In genomic region chr19:26508616-26509015, GRCm38 (mm10) we compare ENCODE assay signal across 15 mouse cellular contexts.
DNase-seq lines count a peak whose midpoint lies in the region; ATAC-seq and TF ChIP-seq lines count a peak whose summit lies in the region.
"Had no signal": no experiment of that assay in that cellular context is flagged by ENCODE, and none has a peak within 500 bp of the region (broad histone marks: within the 10 kb centered on the region; RNA-seq: fewer than 3 reads in every experiment).

No protein-coding gene starts in this region.

- intact Hi-C loops in left cerebral cortex, adult 2 months (cut with DNase I), result no loop called here

- no peak overlapping the region for H3K4me3 ChIP-seq in embryonic facial prominence, embryonic 13.5 days
- no peak overlapping the region for H3K4me3 ChIP-seq in embryonic facial prominence, embryonic 10.5 days
- peak overlapping the region; percentile 17; the same call in 1 of the 2 replicates for H3K4me3 ChIP-seq in left cerebral cortex, adult 2 months
- H3K4me3 ChIP-seq in cortical plate, adult 2 months (ENCODE audit: insufficient read depth, low read length), result peak overlapping the region; percentile 56
- no peak overlapping the region for H3K4me3 ChIP-seq in intestine, postnatal 0 days (ENCODE audit: low read depth, low read length)
- H3K4me3 ChIP-seq: erythroblast, embryonic 14.5 days; megakaryocyte, embryonic 14.5 days had no signal

- no peaks in the 10 kb centered on the region for H3K36me3 ChIP-seq in embryonic facial prominence, embryonic 13.5 days
- H3K36me3 ChIP-seq in embryonic facial prominence, embryonic 10.5 days (replicated peaks), result no peaks in the 10 kb centered on the region
- H3K36me3 ChIP-seq in intestine, postnatal 0 days (ENCODE audit: control insufficient read depth, insufficient read depth), result no peaks in the 10 kb centered on the region

- H3K27me3 ChIP-seq in embryonic facial prominence, embryonic 13.5 days, result no peaks in the 10 kb centered on the region; the same call in 1 of the 2 replicates
- no peaks in the 10 kb centered on the region for H3K27me3 ChIP-seq in embryonic facial prominence, embryonic 10.5 days (replicated peaks; ENCODE audit: low read depth, poor library complexity, severe bottlenecking)
- H3K27me3 ChIP-seq in intestine, postnatal 0 days (replicated peaks; ENCODE audit: control insufficient read depth, insufficient read depth, low read length), result no peaks in the 10 kb centered on the region
- H3K27me3 ChIP-seq: megakaryocyte, embryonic 14.5 days had no signal

- ATAC-seq in embryonic facial prominence, embryonic 13.5 days (ENCODE audit: insufficient number of reproducible peaks, insufficient read depth, low FRiP score, low TSS enrichment, low read depth), result no peak
- no peak for ATAC-seq in intestine, postnatal 0 days
- ATAC-seq in monocyte, adult 5-6 weeks (replicated peaks; ENCODE audit: insufficient number of reproducible peaks, low FRiP score, low TSS enrichment, poor library complexity, severe bottlenecking), result no peak

- WGBS in embryonic facial prominence, embryonic 13.5 days, result 26% methylated on average over 7 of the region's 7 CpGs
- WGBS in embryonic facial prominence, embryonic 10.5 days, result 68% methylated on average over 7 of the region's 7 CpGs
- 61% methylated on average over 7 of the region's 7 CpGs for WGBS in intestine, postnatal 0 days

- H3K9me3 ChIP-seq in embryonic facial prominence, embryonic 13.5 days, result no peaks in the 10 kb centered on the region; the same call in 1 of the 2 replicates
- peaks cover 6% of the 10 kb centered on the region; the same call in 1 of the 2 replicates for H3K9me3 ChIP-seq in embryonic facial prominence, embryonic 10.5 days
- no peaks in the 10 kb centered on the region for H3K9me3 ChIP-seq in intestine, postnatal 0 days (ENCODE audit: control insufficient read depth)

- TF ChIP-seq POLR2A in cortical plate, adult 2 months (IDR thresholded peaks at IDR 0.05; ENCODE audit: extremely low read depth, insufficient read depth, low read length), result no peak

- H3K9ac ChIP-seq in embryonic facial prominence, embryonic 13.5 days, result no peak overlapping the region
- H3K9ac ChIP-seq in intestine, postnatal 0 days (ENCODE audit: low read depth, low read length), result no peak overlapping the region

- peak overlapping the region; percentile 41 for H3K4me2 ChIP-seq in embryonic facial prominence, embryonic 13.5 days
- H3K4me2 ChIP-seq in intestine, postnatal 0 days (replicated peaks; ENCODE audit: low read depth), result no peak overlapping the region

- H3K4me1 ChIP-seq in embryonic facial prominence, embryonic 13.5 days, result peaks cover 20% of the 10 kb centered on the region
- peaks cover 14% of the 10 kb centered on the region; the same call in 1 of the 2 replicates for H3K4me1 ChIP-seq in embryonic facial prominence, embryonic 10.5 days
- peaks cover 4% of the 10 kb centered on the region; the same call in 1 of the 2 replicates for H3K4me1 ChIP-seq in cortical plate, adult 2 months (ENCODE audit: control insufficient read depth, insufficient read depth, low read length)
- H3K4me1 ChIP-seq in intestine, postnatal 0 days (replicated peaks; ENCODE audit: control insufficient read depth, insufficient read depth, low read length), result no peaks in the 10 kb centered on the region
- H3K4me1 ChIP-seq: megakaryocyte, embryonic 14.5 days had no signal

- H3K27ac ChIP-seq in embryonic facial prominence, embryonic 13.5 days, result no peak overlapping the region
- no peak overlapping the region for H3K27ac ChIP-seq in embryonic facial prominence, embryonic 10.5 days (replicated peaks)
- H3K27ac ChIP-seq in left cerebral cortex, adult 2 months, result peak overlapping the region; percentile 50
- H3K27ac ChIP-seq in cortical plate, adult 2 months (ENCODE audit: insufficient read depth, low read length), result no peak overlapping the region
- no peak overlapping the region for H3K27ac ChIP-seq in intestine, postnatal 0 days (ENCODE audit: low read depth, low read length)

- DNase-seq in embryonic facial prominence, embryonic 10.5 days (ENCODE audit: low spot score), result no peak
- DNase-seq in left cerebral cortex, adult 2 months (ENCODE audit: extremely low spot score in 1 of 2, low spot score in 2 of 2), result no peak
- DNase-seq in left cerebral cortex, adult 9 months (ENCODE audit: low spot score in 2 of 2), result no peak
- DNase-seq in kidney, postnatal 10 days, result peak; percentile 28
- DNase-seq: adrenal gland, postnatal 25 days; B cell, adult 2 months; gastrocnemius, postnatal 36 days; heart, postnatal 10 days; layer of hippocampus, adult 9-11 months had no signal

- TF ChIP-seq CTCF in left cerebral cortex, adult 2 months (IDR thresholded peaks at IDR 0.05), result no peak
- no peak for TF ChIP-seq CTCF in cortical plate, adult 2 months (IDR thresholded peaks at IDR 0.05; ENCODE audit: extremely low read depth, insufficient read depth, low read length)
- TF ChIP-seq CTCF in intestine, postnatal 0 days (IDR thresholded peaks at IDR 0.05; ENCODE audit: low read depth), result no peak

Comparison
In these comparisons a context has a peak if more than half of its experiments do, and no peak if none do; other contexts are left out.
1. H3K4me3 ChIP-seq: peak in left cerebral cortex, adult 2 months (single experiment) and cortical plate, adult 2 months (single experiment); none in embryonic facial prominence, embryonic 13.5 days (single experiment), embryonic facial prominence, embryonic 10.5 days (single experiment) and intestine, postnatal 0 days (single experiment).